Mouse (Mus musculus): Measurements from ENCODE around the gene L3mbtl4.

DNA sequence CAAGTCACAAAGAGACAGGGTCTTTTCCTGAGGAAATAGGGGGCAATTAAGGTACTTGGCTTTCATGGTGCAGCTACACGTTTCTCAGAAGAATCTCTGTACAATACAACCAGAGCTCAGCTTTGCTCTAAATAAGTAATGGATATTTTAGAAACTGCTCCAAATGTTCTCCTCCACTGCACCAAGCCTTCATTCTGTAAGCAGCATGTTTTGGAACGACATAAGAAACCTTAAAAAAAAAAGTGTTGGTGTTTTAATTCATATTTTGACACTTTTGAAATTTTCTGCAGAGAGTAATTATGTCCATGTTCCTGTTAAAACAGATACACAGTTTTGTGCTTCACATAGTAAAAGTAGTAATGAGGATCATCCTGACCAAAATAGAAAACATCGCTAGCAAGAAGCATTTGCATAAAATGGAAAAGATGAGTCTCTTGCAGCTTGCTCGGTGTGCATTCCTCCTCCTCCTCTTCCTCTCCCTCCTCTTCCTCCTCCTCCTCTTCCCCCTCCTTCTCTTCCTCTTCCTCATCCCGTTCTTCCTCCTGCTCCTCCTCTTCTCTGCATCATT lies 369.0 kb downstream of the L3mbtl4 start:
- no peak for TF ChIP-seq CTCF (IDR thresholded peaks at IDR 0.05; ENCODE audit: borderline replicate concordance, control insufficient read depth, extremely low read depth, insufficient read depth, low read length, poor library complexity)
- TF ChIP-seq POLR2A (IDR thresholded peaks at IDR 0.05; ENCODE audit: control insufficient read depth, extremely low read depth, insufficient read depth, low read length, poor library complexity), result no peak

All from thymus, adult 2 months (tissue).